In the genomic region with DNA sequence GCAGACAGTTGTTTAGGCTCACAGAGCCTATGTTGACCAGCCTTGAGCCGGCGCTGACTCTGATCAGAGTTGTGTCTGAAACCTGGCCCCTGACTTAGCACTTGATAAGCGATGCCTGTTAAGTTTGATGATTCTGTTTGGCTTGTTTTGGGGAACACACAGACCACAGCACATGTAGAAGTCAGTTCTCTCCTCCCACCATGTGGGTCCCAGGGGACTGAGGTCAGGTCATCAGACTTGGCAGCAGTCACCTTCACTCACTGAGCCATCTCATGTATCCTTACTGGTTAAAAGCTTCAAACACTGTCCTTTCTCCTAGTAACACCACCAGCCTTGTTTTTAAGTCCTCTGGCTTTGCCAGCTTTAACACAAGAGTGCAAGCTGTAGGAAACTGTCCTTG, we compare ENCODE assay signal across 36 mouse cellular contexts. TPM values are rescaled to one million over a fixed set of nuclear protein-coding genes. Genes with fewer than 3 reads are reported as not detected.
DNase-seq lines count a peak whose midpoint lies in the region.
"Had no signal": no experiment of that assay in that cellular context is flagged by ENCODE, and none has a peak within 500 bp of the region (broad histone marks: within the 10 kb centered on the region; RNA-seq: fewer than 3 reads in every experiment).

No protein-coding gene starts in this region.

- peak; percentile 51 for DNase-seq in adrenal gland, postnatal 14 days
- DNase-seq in adrenal gland, adult 2 months, result no peak
- DNase-seq in 3T3-L1 (ENCODE audit: low read depth, low spot score) (peak; percentile 53), MN1 (ENCODE audit: low spot score) (peak; percentile 39)
- peak; percentile 64 for DNase-seq in skeletal muscle tissue, adult 2 months (ENCODE audit: low read depth, low spot score)
- DNase-seq in urinary bladder, postnatal 4 days (ENCODE audit: low spot score in 2 of 2), result no peak
- no peak for DNase-seq in gastrocnemius, postnatal 25 days
- DNase-seq: cerebellum, adult 11 months; cerebellum, adult 2 months; cerebellum, adult 9-11 months; cerebellum, postnatal 25 days; embryo, embryonic 11 days; gastrocnemius, postnatal 10 days; heart, adult 11 months; kidney, adult 11 months had no signal

RNA-seq across cellular contexts. Expression of a gene that starts 12.5 kb away (rescaled TPM):
- 22.9 and 23.8 TPM in 2 replicates for total RNA-seq in adrenal gland, postnatal 14 days (2021)
- total RNA-seq in adrenal gland, adult 2 months (2021), result 10 to 100 TPM; 15.3 to 22.1 TPM
- polyA plus RNA-seq in adrenal gland, adult 2 months (2012; rRNA removed), result 15.6 and 16.2 TPM in 2 replicates
- 10 to 100 TPM in 1 of 2 experiments, 1 to 10 TPM in 1; 9.0 to 10.7 TPM for total RNA-seq in gastrocnemius, postnatal 25 days (2021)

RNA-seq across cellular contexts. Expression of a gene that starts 12.5 kb away (rescaled TPM):
- total RNA-seq in adrenal gland, postnatal 14 days (2021), result 74.6 and 75.4 TPM in 2 replicates
- total RNA-seq in adrenal gland, adult 2 months (2021), result 10 to 100 TPM; 48.1 to 53.8 TPM
- polyA plus RNA-seq in adrenal gland, adult 2 months (2012; rRNA removed), result 54.1 and 75.1 TPM in 2 replicates
- total RNA-seq in gastrocnemius, postnatal 25 days (2021), result 10 to 100 TPM; 20.3 to 20.6 TPM

RNA-seq across cellular contexts. Expression of a gene that starts 21.9 kb away (rescaled TPM):
- total RNA-seq in adrenal gland, postnatal 14 days (2021), result 74.9 and 85.9 TPM in 2 replicates
- total RNA-seq in adrenal gland, adult 2 months (2021), result 100 to 1,000 TPM in 1 of 2 experiments, 10 to 100 TPM in 1; 52.0 to 120 TPM
- polyA plus RNA-seq in adrenal gland, adult 2 months (2012; rRNA removed), result 233 and 404 TPM in 2 replicates
- total RNA-seq in gastrocnemius, postnatal 25 days (2021), result 10 to 100 TPM in 1 of 2 experiments, 1 to 10 TPM in 1; 8.6 to 10.5 TPM

RNA-seq across cellular contexts. Expression of a gene that starts 30.6 kb away (rescaled TPM):
- total RNA-seq in adrenal gland, postnatal 14 days (2021), result not detected in 2 replicates
- total RNA-seq in adrenal gland, adult 2 months (2021), result not detected
- 0.25 and 0.29 TPM in 2 replicates for polyA plus RNA-seq in adrenal gland, adult 2 months (2012; rRNA removed)
- total RNA-seq in gastrocnemius, postnatal 25 days (2021), result not detected
- total RNA-seq: adrenal gland, adult 18-20 months; adrenal gland, postnatal 4 days; common myeloid progenitor, adult 5-6 weeks; ES-E14; gastrocnemius, postnatal 10 days; heart, adult 8-10 months; heart, postnatal 25 days; hematopoietic stem cell, adult 5-6 weeks had no signal
- polyA plus RNA-seq: activated CD4-positive, CD25-positive, alpha-beta regulatory T cell, adult 4 months; C2C12; CD4-positive, CD25-positive, alpha-beta regulatory T cell, adult 4 months; cerebellum, adult 2 months; embryonic facial prominence, embryonic 10.5 days; embryonic facial prominence, embryonic 13.5 days; erythroblast, embryonic 14.5 days; forebrain, embryonic 12.5 days; forebrain, embryonic 15.5 days; heart, embryonic 11.5 days; heart, embryonic 14.5 days; heart, postnatal 0 days; hindbrain, embryonic 12.5 days; hindbrain, embryonic 15.5 days; intestine, embryonic 14.5 days had no signal

Comparison
In these comparisons a context has a peak if more than half of its experiments do, and no peak if none do; other contexts are left out.
1. DNase-seq: peak in adrenal gland, postnatal 14 days (single experiment), 3T3-L1 (single experiment), MN1 (single experiment) and skeletal muscle tissue, adult 2 months (single experiment); none in adrenal gland, adult 2 months (single experiment), urinary bladder, postnatal 4 days (0 of 2) and gastrocnemius, postnatal 25 days (single experiment).